Mouse (Mus musculus): ENCODE measurements around the gene E130114P18Rik.

The E130114P18Rik gene

GRCm38 (mm10) chr4:97689456-97690383, 88.2 kb downstream of the E130114P18Rik start:
- DNase-seq, result peak; percentile 43

- DNase-seq, result no peak
These were observed 91.9 kb downstream of the E130114P18Rik start for GRCm38 (mm10) chr4:97686020-97686419.

- no peak for DNase-seq
These were observed 101.3 kb downstream of the E130114P18Rik start for GRCm38 (mm10) chr4:97676579-97676937.

- DNase-seq, result no peak
These were observed 101.9 kb downstream of the E130114P18Rik start for GRCm38 (mm10) chr4:97675741-97676578.

- no peak for DNase-seq
These were observed 103.9 kb downstream of the E130114P18Rik start for GRCm38 (mm10) chr4:97673854-97674510.

- no peak for DNase-seq
These were observed 105.4 kb downstream of the E130114P18Rik start for GRCm38 (mm10) chr4:97672501-97672900.

- no peak for DNase-seq
These were observed 106.0 kb downstream of the E130114P18Rik start for GRCm38 (mm10) chr4:97671911-97672310.

GRCm38 (mm10) chr4:97670418-97670817, 107.5 kb downstream of the E130114P18Rik start:
- DNase-seq, result no peak

- no peak for DNase-seq
These were observed 108.1 kb downstream of the E130114P18Rik start for GRCm38 (mm10) chr4:97669808-97670207.

GRCm38 (mm10) chr4:97665428-97665755, 112.5 kb downstream of the E130114P18Rik start:
- DNase-seq, result no peak

GRCm38 (mm10) chr4:97664738-97665427, 113.0 kb downstream of the E130114P18Rik start:
- DNase-seq, result no peak

GRCm38 (mm10) chr4:97663922-97664321, 114.0 kb downstream of the E130114P18Rik start:
- no peak for DNase-seq

- DNase-seq, result peak; percentile 9
These were observed 115.0 kb downstream of the E130114P18Rik start for GRCm38 (mm10) chr4:97662841-97663240.

GRCm38 (mm10) chr4:97661611-97662273, 116.1 kb downstream of the E130114P18Rik start:
- no peak for DNase-seq

- no peak for DNase-seq
These were observed 120.3 kb downstream of the E130114P18Rik start for GRCm38 (mm10) chr4:97657586-97657985.

- no peak for DNase-seq
These were observed 128.3 kb downstream of the E130114P18Rik start for GRCm38 (mm10) chr4:97649626-97650015.

- DNase-seq, result no peak
These were observed 128.9 kb downstream of the E130114P18Rik start for GRCm38 (mm10) chr4:97648825-97649625.

GRCm38 (mm10) chr4:97648436-97648707, 129.5 kb downstream of the E130114P18Rik start:
- DNase-seq, result no peak

GRCm38 (mm10) chr4:97647700-97648435, 130.0 kb downstream of the E130114P18Rik start:
- DNase-seq, result no peak

- DNase-seq, result no peak
These were observed 130.6 kb downstream of the E130114P18Rik start for GRCm38 (mm10) chr4:97647236-97647635.

GRCm38 (mm10) chr4:97640385-97640784, 137.5 kb downstream of the E130114P18Rik start:
- no peak for DNase-seq
